Mouse (Mus musculus): Measurements from ENCODE around the gene Midn. TPM values are rescaled to one million over a fixed set of nuclear protein-coding genes. Genes with fewer than 3 reads are reported as not detected.

Midn gene
- total RNA-seq, 4 experiments from 2014 or later, result 83.9 to 111 (median 91.0) TPM

DNA sequence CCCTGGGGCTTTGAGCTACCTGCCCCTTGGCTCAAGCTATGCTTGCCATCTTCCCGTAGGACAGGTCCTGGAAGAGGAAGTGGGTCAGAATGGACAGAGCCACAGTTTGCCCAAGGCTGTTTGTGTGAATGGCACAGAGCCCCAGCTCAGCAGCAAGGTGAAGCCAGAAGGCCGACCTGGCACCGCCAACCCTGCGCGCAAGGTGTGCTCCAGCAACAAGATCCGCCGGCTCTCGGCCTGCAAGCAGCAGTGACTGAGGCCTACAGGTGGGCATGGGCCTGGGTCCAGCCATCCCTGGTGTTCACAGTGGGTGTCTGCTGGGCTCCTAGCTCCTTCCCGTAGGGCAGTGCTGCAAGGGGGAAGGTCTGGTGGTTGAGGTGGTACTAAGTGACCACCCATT lies 18.2 kb upstream of the Midn start:
- no peak for DNase-seq (ENCODE audit: low spot score)

DNA sequence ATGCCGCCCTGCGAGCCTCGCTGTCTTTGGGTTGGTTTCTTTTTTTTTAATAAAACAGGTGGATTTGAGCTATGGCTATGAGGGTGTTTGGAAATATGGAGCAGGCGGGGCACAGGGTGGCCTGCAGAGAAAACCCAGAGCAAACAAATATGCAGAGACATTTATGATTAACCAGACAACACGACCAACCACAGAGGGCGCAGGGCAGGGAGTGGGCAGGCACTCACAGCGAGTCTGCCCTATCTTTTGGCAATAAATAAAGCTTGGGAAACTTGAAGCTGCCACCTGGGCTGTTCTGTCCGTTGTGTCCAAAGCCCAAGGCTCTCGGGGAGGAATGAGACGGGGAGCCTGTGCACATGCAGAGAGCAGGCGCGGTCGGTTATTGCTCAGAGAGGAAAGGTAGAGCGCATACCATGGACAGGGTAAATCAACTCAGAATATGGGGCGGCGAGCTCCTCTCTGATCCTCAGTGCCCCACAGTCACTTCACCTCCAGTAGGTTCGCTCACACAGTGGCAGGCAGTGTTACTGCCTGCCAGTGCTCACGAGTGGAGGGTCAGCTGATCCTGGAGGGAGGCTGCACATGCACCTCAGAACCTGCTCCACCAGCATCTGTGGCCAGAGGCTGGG lies 17.6 kb upstream of the Midn start:
- no peak for DNase-seq (ENCODE audit: low spot score)

GRCm38 (mm10) chr10:80131316-80131951 lies 16.6 kb upstream of the Midn start:
- no peak for DNase-seq (ENCODE audit: low spot score)

DNA sequence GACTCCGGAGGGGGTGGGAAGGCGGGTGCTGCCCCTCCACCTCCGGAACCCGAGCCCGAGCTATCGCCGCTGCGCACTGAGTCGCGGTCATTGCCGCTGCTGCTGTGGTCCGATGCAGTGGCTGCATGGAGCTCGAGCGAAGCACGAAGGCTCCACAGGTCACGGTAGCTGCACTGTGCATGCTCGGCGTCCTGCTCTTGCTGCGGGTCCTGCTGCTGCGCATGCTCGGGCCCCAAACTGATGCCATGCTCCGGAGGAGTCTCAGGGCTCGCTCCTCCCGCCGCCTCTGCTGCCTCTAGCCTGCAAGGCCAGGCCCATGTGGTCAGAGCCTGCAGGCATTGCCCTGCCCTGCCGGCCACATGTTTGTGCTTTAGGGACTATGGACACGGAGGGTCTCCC lies 16.1 kb upstream of the Midn start:
- no peak for DNase-seq (ENCODE audit: low spot score)

GRCm38 (mm10) chr10:80133226-80133849 lies 14.7 kb upstream of the Midn start:
- no peak for DNase-seq (ENCODE audit: low spot score)

DNA sequence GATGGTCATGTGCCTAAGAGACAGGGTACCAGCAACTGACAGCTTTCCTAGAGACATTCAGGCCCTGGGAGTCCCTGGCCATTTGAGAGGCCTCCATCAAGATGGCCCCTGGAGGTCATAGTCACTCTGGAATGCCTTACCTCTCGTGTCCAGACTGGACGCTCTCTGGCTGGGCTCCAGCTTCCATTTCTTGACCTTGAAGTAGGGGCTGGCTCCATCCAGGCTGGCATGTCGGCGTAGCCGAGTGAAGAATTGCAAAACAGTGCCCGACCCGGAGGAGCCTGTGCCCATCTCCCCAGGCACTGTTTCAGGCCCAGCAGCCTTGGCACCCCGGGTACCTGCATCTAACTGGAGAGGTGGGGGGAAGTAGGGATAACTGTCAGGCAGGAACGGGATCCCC lies 13.7 kb upstream of the Midn start:
- no peak for DNase-seq (ENCODE audit: low spot score)

DNA sequence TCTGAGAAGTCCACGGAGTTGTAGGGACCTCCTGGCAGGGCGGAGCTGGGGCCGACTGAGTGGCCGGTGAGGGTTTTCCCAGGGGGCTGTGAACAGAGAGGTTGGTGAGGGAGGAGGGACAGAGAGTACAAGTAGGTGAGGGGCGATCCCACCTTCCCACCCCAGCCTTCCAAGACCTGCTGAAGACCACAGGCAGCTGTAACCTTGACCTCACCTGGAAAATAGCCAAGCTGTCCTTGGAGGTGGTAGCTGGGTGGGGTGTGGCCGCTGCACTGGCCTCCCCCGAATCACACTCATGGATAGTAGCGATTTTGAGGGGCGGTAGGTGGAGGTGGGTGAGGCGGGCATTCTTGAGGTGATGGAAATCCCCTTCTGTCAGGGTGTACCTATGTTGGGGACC lies 12.9 kb upstream of the Midn start:
- DNase-seq (ENCODE audit: low spot score), result no peak

DNA sequence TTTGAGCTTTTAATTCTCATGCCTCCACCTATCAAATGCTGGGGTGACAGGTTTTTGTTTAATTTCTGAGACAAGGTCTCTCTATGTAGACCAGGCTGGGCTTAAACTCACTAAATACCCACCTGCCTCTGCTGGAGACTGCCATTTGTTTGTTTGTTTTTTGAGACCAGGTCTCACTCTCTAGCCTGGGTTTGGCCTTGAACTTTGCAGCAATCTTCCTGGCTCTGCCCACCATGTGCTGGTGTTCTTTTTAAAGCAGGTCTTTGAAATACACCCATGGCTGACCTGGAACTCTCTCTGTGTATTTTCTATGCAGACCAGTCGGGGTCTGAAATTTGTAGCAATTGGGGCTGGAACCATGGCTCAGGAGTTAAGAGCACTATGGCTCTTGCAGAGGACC lies 12.4 kb upstream of the Midn start:
- DNase-seq (ENCODE audit: low spot score), result no peak

DNA sequence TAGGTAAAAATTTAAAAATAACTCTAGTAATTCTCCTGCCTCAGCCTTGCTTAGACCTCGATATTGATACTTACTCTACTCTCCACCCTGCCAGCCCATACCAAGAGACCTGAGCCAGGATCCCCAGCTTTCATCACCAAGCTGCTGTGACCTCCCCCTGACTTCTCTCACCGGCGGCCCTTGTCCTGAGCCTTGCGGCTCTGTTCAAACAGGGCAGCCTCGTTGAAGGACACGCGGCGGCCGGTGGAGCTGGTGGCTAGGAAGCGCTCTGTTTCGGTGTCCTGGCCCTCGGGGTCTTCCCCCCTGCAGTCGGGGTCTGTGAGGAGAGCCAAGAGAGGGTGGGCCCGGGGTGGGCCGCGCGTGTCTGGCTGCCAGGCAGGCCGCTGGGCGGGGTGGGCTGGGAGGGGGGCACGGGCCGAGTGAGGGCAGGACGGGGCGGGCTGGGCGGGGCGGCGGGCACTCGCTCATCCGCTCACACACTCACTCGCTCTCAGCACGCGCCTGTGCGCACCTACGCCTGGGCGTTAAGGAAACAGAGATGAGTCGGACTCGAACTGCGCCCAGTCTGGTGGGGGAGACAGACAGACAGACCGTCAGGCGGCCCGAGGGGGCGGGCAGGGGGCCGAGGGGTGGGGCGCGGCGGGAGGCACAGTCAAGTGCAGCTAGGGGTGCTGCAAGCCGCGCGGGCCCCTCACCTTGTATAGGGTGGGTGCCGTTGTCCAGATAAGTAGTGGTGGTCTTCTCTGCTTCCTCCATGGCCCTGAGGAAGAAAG lies 11.7 kb upstream of the Midn start:
- no peak for DNase-seq (ENCODE audit: low spot score)

DNA sequence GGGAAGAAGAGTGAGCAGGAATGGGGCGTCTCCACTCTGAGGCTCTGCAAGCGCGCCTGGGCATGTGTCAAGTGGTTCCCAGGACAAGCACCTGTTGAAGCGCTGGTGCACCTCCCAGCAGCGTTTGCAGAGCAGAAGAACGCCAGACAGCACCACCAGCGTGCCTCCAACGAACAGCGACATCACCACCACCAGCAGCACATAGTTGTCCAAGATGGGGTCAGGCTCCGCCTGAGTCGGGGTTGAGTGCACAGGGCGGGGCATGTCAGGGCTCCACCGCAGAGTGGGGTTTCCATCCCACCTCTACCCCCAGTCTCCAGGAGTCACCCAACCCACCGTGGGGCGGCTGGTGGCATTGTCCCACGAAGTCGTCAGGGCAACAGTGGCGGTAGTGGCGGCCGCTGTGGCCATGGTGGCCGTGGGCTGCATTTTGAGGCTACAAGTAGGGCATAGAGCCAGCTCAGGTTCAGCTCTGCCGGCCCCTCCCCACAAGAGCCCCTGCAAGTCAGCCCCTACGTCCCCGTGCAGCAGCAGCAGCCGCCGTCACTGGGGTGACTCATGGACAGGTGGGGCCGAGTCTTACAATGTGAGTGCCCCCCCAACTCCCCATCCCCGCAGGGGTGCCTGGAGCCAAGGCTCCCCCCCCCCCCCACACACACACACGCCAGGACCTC lies 11.0 kb upstream of the Midn start:
- DNase-seq (ENCODE audit: low spot score), result no peak

DNA sequence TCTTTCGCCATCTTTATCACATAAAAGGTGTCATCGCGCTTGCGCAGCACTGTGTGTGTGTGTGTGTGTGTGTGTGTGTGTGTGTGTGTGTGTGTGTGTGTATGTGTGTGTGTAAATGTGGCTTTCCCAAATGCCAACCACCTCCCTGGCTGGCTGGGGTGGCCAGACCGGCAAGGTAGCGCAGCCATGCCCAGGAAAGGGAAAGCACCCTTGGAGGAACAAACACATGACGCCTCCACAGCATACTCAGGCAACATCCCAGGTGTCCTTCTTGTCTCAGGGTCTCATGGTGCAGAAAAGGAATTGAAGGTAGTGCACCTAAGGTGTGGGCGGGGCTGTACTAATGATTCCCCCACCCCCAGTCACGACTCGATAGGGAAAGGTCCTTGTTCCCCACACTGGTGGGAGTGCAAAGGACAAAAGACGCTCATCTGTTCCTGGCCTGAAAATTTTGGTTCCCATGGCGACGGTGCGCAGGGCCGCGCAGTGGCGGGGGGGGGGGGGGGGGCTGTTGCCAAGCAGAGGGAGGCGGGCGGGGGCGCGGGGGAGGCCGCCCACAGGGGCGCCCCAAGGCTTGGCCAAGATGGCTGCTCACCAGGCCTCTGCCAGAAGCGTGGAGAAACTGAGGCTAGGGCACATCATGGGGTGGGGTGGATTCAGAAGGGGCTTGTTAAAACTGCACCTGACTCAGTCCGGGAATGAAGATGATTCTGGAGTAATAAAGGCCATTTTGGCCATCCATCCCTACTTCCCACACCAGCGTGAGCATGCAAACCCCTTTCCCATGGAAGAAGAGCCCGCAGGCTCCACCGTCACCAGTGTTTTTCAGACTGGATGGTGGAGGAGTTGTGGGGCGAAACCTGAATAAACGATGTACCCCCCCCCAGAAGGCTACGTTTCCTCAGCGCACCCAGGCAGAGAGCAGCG lies 10.2 kb upstream of the Midn start:
- DNase-seq (ENCODE audit: low spot score), result no peak

- DNase-seq (ENCODE audit: low spot score), result no peak
Observed at GRCm38 (mm10) chr10:80138553-80139438, 9.3 kb upstream of the Midn start, which contains the start of gene Atp5d. Gene Atp5d, plus strand, starts transcription at chr10:80138632.

- DNase-seq (ENCODE audit: low spot score), result no peak
Observed at GRCm38 (mm10) chr10:80139439-80139775, 8.7 kb upstream of the Midn start.

- DNase-seq (ENCODE audit: low spot score), result no peak
Observed at GRCm38 (mm10) chr10:80139975-80140665, 8.0 kb upstream of the Midn start.

GRCm38 (mm10) chr10:80140666-80141035 lies 7.4 kb upstream of the Midn start, which contains the start of gene Cbarp:
Gene Cbarp, minus strand, starts transcription at chr10:80140835.
- DNase-seq (ENCODE audit: low spot score), result no peak

GRCm38 (mm10) chr10:80141243-80141642 lies 6.8 kb upstream of the Midn start:
- DNase-seq (ENCODE audit: low spot score), result peak; percentile 94

DNA sequence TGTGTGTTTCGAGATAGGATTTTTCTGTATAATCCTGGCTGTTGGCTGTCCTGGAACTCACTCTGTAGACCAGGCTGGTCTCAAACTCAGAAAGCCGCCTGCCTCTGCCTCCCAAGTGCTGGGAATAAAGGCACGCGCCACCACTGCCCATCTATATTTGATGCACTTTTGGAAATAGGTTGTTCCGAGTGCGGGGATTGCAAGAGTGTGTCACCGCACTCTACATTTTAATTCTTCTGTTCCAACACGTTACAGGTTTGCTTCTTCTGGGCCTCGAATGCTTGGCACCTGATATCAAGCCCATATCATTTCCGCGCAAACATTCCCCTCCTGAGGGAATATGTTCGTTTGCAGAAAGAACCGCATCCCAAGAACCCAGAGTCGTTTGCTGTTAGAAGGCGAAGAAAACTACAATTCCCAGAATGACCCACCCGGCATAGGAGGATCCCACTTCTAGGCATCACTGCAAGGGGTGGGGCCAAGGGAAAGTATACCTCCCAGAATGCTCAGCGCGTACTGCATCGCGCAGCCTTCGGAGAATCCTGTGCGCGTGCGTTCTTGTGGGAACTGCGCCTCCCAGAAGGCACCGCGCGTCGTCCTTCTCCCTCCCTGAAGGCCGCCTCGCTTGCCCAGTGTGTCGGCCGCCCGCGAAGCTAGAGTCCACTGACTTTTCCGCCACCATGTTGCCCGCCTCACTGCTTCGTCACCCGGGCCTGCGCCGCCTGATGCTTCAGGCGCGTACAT lies 6.1 kb upstream of the Midn start:
- peak; percentile 97 for DNase-seq (ENCODE audit: low spot score)

GRCm38 (mm10) chr10:80142530-80142925 lies 5.5 kb upstream of the Midn start:
- DNase-seq (ENCODE audit: low spot score), result no peak

Data from heart, adult 8-10 months (tissue).